Mouse (Mus musculus) thymus, postnatal 25 days (tissue): ENCODE results near the gene Fmod.

Source experiments
- DNase-seq: peaks from one replicate; pipeline ENCODE4 v3.0.0; 2022

The Fmod gene

GRCm38 (mm10) chr1:134078061-134078795 is 41.2 kb downstream of the Fmod start:
- peak; percentile 66 for DNase-seq

- peak; percentile 97 for DNase-seq
These were observed 41.9 kb downstream of the Fmod start, which contains the start of gene Btg2 for GRCm38 (mm10) chr1:134078802-134079476. Gene Btg2, minus strand, starts transcription at chr1:134079120.

DNA sequence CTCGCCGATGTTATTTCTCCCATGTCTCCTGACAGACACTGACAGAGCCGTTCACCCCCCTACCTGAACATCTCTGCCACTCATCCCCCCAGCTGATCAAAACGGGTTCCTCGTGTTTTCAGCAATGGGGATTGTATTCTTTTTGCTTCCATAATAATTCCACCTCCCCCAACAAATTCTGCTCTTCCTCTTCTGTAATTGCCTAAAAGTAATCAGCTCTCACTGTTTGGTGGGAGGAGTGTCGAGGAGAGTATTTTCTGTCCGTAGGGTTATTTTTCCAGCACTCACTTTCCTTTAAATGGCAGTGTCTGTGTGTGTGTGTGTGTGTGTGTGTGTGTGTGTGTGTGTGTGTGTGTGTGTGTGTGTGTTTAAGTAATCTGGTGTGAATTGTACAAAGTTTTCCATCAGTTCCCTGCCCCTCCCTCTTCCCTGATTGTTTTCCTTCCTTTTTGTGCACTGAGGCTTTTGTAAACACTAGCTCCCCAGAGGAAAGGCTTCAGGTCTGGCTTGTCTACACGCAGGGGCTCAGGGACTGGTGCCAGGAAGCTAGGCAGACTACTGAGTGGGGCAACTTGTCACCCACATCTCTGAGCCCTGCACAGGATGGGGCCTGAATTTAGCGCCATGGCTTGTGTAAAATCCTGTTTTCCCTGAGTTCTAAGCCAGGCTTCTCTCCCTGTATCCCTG is 42.6 kb downstream of the Fmod start:
- DNase-seq, result peak; percentile 66

GRCm38 (mm10) chr1:134080406-134080805 is 43.4 kb downstream of the Fmod start:
- DNase-seq, result no peak

GRCm38 (mm10) chr1:134080881-134081450 is 43.9 kb downstream of the Fmod start:
- DNase-seq, result no peak

- DNase-seq, result no peak
These were observed 46.0 kb downstream of the Fmod start for GRCm38 (mm10) chr1:134082987-134083516.

- DNase-seq, result no peak
These were observed 46.6 kb downstream of the Fmod start for GRCm38 (mm10) chr1:134083676-134084075.

GRCm38 (mm10) chr1:134084128-134084527 is 47.1 kb downstream of the Fmod start:
- DNase-seq, result no peak

GRCm38 (mm10) chr1:134086017-134086416 is 49.0 kb downstream of the Fmod start:
- DNase-seq, result no peak

DNA sequence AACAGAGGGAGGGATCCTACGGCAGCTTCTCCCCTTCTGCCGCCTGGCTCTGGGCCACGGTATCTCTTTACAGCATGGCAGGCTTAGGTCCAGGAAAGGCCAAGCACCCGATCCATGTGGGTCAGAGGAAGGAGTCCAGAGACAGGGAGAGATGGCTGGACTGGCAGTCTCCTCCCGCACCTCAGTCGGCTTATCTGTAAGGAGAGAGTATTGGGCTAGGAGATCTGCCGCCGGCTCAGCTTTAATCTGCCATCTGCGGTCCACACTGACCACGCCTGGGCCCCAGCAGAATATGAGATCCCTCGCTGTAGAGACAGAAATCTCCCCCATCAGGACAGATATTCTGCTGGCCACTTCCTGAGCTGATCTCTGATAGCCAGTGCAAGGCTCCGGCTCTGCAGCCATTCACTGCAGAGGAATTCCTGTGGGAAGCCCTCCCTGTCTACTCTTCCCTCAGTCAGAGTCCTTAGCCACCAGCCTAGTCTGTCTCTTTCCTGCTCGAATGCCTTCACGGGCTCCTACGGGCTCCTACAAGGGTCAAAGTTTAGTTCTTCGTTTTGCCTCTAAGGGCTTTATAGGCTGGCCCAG is 49.9 kb downstream of the Fmod start:
- DNase-seq, result no peak

GRCm38 (mm10) chr1:134089074-134089473 is 52.0 kb downstream of the Fmod start:
- no peak for DNase-seq

DNA sequence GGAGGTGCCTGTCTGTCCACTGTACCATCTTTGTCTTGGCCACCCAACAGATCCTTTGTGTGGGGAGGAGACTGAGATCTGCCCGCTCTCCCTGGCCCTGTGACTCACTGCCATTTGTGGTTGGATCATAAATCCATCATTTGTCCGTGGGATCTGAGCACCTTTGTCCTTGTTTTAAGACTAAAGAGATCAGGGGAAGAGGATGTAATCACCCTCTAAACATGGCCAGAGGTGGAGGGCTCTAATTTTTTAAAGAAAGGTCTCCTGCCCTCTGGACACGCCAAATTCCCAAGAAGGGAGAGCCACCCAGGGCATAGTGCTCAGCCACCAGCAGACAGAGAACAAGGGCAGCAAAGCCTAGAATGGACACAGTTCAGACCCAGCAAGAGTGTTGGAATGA is 54.8 kb downstream of the Fmod start:
- no peak for DNase-seq

DNA sequence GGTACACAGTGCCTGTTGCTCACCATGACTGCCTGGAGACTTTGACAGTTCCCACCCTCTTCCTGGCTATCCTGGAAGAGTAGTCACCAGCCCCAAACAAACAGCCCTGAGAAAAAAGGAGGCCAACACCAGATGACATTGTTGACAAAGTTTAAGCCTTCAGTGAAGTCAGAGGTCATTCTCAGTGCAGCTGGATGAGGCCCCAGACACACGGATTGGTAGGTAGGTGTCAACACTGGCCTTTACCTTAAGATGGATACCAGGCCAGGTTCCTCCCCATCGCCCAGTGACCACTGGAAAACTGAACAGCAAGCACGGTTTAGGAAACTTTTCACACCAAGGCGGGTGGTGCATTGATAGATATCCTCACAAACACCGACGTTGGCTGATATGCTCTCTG is 55.3 kb downstream of the Fmod start:
- no peak for DNase-seq

DNA sequence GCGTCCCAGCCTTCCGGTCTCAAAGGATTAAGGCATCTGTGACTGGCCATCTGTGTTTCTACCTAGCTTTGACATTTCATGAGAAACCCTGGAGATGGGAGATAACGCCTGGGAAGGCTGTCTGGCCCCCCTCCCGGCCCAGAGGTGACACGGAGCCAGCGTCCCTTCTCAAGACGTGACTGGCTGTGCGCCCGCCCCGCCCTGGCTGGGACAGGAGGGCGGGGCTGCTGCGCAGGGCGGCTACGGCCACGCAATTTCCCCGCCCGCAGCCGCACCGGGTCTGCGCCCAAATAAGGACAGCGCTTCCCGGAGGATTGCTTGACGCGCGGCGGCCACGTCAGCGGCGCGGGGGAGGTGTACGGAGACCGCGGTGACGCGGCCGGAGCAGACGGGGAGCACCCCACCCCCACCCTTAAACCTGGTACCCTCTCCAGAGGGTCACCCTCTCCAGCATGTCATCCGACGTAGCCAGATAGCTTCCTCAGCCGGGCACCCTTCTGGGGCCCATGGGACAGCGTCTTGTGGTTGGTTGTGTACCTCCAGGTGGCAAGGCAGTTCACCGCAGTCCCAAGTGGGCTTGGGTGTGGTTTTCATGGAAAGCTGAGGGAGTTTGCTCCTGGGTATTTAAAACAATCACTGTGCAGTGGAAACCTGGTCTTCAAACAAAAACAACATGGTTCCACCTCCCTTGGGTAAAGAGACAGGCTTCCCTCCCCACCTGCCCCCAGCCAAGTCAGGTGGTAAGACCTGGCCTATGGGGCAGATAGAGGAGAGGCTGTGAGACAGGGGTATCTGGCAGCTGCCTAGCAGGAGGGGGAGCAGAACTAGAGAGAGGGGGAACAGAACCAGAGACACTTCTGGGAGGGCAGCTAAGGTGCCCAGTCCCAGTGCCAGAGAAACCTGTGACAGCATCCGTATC is 56.1 kb downstream of the Fmod start:
- DNase-seq, result peak; percentile 87

DNA sequence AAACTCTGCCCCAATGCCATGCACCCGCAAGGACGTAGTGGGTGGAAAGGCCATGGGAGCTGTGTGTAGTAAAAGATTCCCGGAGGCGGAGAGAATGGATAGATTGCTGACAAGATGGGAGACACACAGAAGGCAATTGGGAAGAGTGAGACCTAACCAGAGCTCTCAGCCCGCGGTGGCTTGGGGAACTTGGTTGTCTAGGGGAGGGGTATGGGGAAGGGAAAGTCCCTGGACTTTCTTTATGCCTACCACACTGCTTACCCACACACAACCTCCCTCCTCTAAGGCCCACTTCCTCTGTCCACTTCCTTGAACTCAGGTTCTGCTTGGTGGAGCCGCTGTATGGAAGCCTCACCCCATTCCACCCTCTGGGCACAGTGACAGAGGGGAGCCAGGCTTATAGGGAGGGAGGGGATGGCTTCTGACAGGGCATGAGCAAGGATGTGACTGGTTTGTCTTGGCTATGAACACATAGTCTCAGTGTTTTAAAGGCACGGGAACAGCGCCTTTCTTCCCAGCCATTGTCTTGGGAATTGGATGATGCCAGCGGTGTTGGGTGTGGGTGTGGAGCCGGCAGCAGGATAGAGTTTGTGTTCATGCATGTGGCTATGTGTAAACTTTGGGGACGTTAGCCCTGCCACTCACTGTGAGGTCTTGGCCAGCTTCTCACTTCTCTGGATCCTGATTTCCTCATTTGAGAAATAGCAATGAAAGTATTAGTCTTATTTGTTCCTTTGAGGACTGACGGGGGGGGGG is 56.9 kb downstream of the Fmod start:
- DNase-seq, result no peak

- DNase-seq, result no peak
These were observed 58.1 kb downstream of the Fmod start for GRCm38 (mm10) chr1:134095033-134095612.

GRCm38 (mm10) chr1:134095721-134096120 is 58.7 kb downstream of the Fmod start:
- DNase-seq, result no peak

GRCm38 (mm10) chr1:134096264-134096934 is 59.3 kb downstream of the Fmod start:
- DNase-seq, result no peak

DNA sequence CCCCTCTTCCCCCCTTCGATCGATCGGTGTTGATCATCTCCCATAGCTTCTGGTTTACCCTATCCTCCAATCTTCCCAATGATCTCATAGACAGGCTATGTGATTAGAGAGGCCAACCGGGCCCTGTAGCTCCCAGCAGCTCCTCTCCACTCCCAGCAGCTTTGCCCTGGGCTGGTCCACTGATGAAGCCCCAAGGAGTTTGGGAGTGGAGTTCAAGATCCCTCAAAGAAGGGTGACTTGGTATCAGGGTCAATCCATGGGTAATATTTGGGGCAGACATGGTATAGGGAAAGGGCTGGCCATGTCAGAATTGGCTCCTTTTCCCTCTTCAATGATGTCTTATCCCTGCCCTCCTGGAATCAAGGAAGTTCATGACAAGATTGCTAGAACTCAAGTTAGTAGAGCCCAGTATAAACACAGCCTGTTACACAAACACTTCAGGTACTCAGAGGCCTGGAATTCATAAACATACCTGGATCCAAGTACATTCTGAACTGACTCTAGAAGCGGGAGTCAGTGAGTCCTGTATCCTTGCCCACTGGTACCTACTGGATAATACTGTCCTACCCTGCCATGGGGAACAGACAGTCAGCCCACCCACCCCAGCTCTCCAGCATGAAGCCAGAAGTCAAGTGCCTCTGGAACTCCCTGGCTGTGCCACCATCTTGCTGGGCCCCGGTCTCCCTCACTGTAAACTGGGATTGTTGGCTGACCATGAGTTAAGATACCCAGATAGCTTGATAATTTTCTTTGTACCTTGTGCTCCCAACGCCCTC is 60.2 kb downstream of the Fmod start:
- no peak for DNase-seq
